Mouse (Mus musculus) ovary, adult 18-20 months (tissue): Measurements from ENCODE around the gene Qrich2.
"Not testable (repeated sequence)": the region's sequence is repeated elsewhere in the genome, so short reads cannot be mapped to it uniquely, and the experiment has no call there.

Source experiments
- DNase-seq: peaks from one replicate; pipeline ENCODE4 v3.0.0; 2022; ENCODE audit warnings: low spot score, mixed read lengths

Gene Qrich2

GRCm38 (mm10) chr11:116466141-116466540, at the start of gene Qrich2:
Gene Qrich2, minus strand, starts transcription at chr11:116466241.
- no peak for DNase-seq

- no peak for DNase-seq
These were observed 49.4 kb upstream of the Qrich2 start for GRCm38 (mm10) chr11:116515330-116516020.

GRCm38 (mm10) chr11:116513531-116514038, 47.5 kb upstream of the Qrich2 start:
- no peak for DNase-seq

- DNase-seq, result no peak
These were observed 46.9 kb upstream of the Qrich2 start for GRCm38 (mm10) chr11:116512987-116513386.

GRCm38 (mm10) chr11:116512154-116512553, 46.1 kb upstream of the Qrich2 start:
- no peak for DNase-seq

- no peak for DNase-seq
These were observed 45.3 kb upstream of the Qrich2 start for GRCm38 (mm10) chr11:116511301-116511868.

GRCm38 (mm10) chr11:116508689-116509088, 42.6 kb upstream of the Qrich2 start:
- DNase-seq, result no peak

- no peak for DNase-seq
These were observed 40.3 kb upstream of the Qrich2 start for GRCm38 (mm10) chr11:116506151-116506875.

- no peak for DNase-seq
These were observed 39.5 kb upstream of the Qrich2 start for GRCm38 (mm10) chr11:116505573-116505972.

- no peak for DNase-seq
These were observed 38.5 kb upstream of the Qrich2 start for GRCm38 (mm10) chr11:116504516-116504915.

GRCm38 (mm10) chr11:116501005-116501746, 35.1 kb upstream of the Qrich2 start:
- DNase-seq, result no peak

- no peak for DNase-seq
These were observed 33.0 kb upstream of the Qrich2 start for GRCm38 (mm10) chr11:116499018-116499417.

GRCm38 (mm10) chr11:116498596-116498995, 32.6 kb upstream of the Qrich2 start:
- no peak for DNase-seq

- DNase-seq, result no peak
These were observed 31.3 kb upstream of the Qrich2 start for GRCm38 (mm10) chr11:116497313-116497712.

- peak; percentile 90 for DNase-seq
These were observed 28.6 kb upstream of the Qrich2 start for GRCm38 (mm10) chr11:116494474-116495174.

- DNase-seq, result peak; percentile 37
These were observed 27.8 kb upstream of the Qrich2 start, which contains the start of gene Prpsap1 for GRCm38 (mm10) chr11:116493795-116494252. Gene Prpsap1, minus strand, starts transcription at chr11:116494202.

- no peak for DNase-seq
These were observed 27.1 kb upstream of the Qrich2 start for GRCm38 (mm10) chr11:116493191-116493590.

GRCm38 (mm10) chr11:116492507-116492906, 26.5 kb upstream of the Qrich2 start:
- not testable (repeated sequence) for DNase-seq

- DNase-seq, result no peak
These were observed 25.3 kb upstream of the Qrich2 start for GRCm38 (mm10) chr11:116491338-116491737.

- DNase-seq, result peak; percentile 78
These were observed 24.4 kb upstream of the Qrich2 start for GRCm38 (mm10) chr11:116490232-116491107.
